Mouse (Mus musculus) heart, postnatal 0 days (tissue): ENCODE measurements around the gene Bicdl2. TPM values are rescaled to one million over a fixed set of nuclear protein-coding genes. Genes with fewer than 3 reads are reported as not detected.

Experiments used
- ATAC-seq: fragments of 200-750 bp; cut with Nextera tagmentation; 2 replicates; pipeline ENCODE4 v1.8.0; 2017; ENCODE audit warnings: low read depth, moderate number of reproducible peaks, moderate library complexity; ENCODE audit not compliant: insufficient read depth
- DNase-seq: peaks from one replicate; pipeline ENCODE4 v3.0.0-alpha.2; 2016; ENCODE audit warnings: low spot score
- H3K27ac ChIP-seq: fragments of 300-500 bp; sonication (generic); 2 replicates; pipeline ENCODE4 v1.5.1; 2014; ENCODE audit warnings: low read depth, mild to moderate bottlenecking
- H3K27me3 ChIP-seq: fragments of 300-500 bp; sonication (generic); 2 replicates; pipeline ENCODE4 v1.6.1; 2014; ENCODE audit warnings: low read length, mixed read lengths; ENCODE audit not compliant: control insufficient read depth, insufficient read depth
- H3K36me3 ChIP-seq: fragments of 300-500 bp; sonication (generic); replicated peaks from 2 replicates; pipeline ENCODE4 v1.6.1; 2014; ENCODE audit warnings: low read length, mixed read lengths; ENCODE audit not compliant: control insufficient read depth, insufficient read depth
- H3K4me1 ChIP-seq: fragments of 300-500 bp; sonication (generic); 2 replicates; pipeline ENCODE4 v1.6.1; 2014; ENCODE audit warnings: antibody characterized with exemption; ENCODE audit not compliant: control insufficient read depth, insufficient read depth
- H3K4me2 ChIP-seq: fragments of 300-500 bp; sonication (generic); 2 replicates; pipeline ENCODE4 v1.6.1; 2014; ENCODE audit warnings: low read depth, mild to moderate bottlenecking, low read length, moderate library complexity
- H3K4me3 ChIP-seq: fragments of 300-500 bp; sonication (generic); 2 replicates; pipeline ENCODE4 v1.5.1; 2014; ENCODE audit warnings: low read depth, low read length
- H3K9ac ChIP-seq: fragments of 300-500 bp; sonication (generic); replicated peaks from 2 replicates; pipeline ENCODE4 v1.6.1; 2014; ENCODE audit warnings: low read depth, low read length, mixed read lengths
- H3K9me3 ChIP-seq: fragments of 300-500 bp; sonication (generic); replicated peaks from 2 replicates; pipeline ENCODE4 v1.6.1; 2016; ENCODE audit warnings: low read length; ENCODE audit not compliant: control insufficient read depth
- CTCF ChIP-seq: IDR thresholded peaks from 2 replicates; pipeline ENCODE4 v1.5.1; 2016; ENCODE audit warnings: antibody characterized with exemption, control low read depth, low read depth
- EP300 ChIP-seq: IDR thresholded peaks from 2 replicates; pipeline ENCODE4 v1.6.1; 2016; ENCODE audit warnings: antibody characterized with exemption, low read depth
- WGBS: fragments of 180-500 bp; shearing (Covaris S2); extraction: QIAGEN DNeasy Blood & Tissue Kit; methylation state at CpG from one replicate; pipeline ENCODE4 v1.1.7; 2014; 5-methylcytosine and 5-hydroxymethylcytosine counted together
- polyA plus RNA-seq: library from polyadenylated mRNA; unstranded; fragments of >200 nt; fragmentation: Nextera tagmentation; extraction: Ambion mirVana; gene quantifications from 2 replicates; pipeline ENCODE4 v1.2.1, GENCODE M21; 2015
- total RNA-seq: library from RNA; depleted of rRNA; stranded (reverse); fragments of >200 nt; gene quantifications from 2 replicates; pipeline ENCODE4 v1.2.3, GENCODE M21; 2014; ENCODE audit warnings: low replicate concordance

Bicdl2 gene
- total and polyA plus RNA-seq, 2 experiments from 2014 or later = 0.10 TPM; not detected in 1

DNA sequence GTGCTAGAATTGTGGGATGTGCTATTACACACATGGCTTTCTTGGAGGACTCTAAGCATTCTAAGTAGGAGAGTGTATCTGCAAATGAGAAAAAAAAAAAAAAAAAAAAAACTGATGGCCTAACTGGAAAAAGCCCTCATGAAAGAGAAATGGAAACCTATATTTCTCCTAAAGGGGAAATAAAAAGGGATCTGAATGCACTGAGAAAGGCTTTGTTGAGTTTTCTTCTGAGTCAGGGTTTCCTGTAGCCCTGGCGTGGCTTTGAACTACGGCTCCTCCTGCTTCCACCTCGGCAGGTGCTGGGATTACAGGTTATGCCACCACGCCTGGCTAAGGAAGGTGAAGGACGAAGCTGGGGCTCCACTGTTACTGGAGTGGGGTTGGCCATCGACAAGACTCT lies 6.3 kb upstream of the Bicdl2 start:
- no peak for ATAC-seq
- no peaks in the 10 kb centered on the region for H3K4me1 ChIP-seq
- H3K9me3 ChIP-seq = no peaks in the 10 kb centered on the region
- no peaks in the 10 kb centered on the region for H3K36me3 ChIP-seq
- no peak overlapping the region for H3K9ac ChIP-seq
- DNase-seq = no peak
- no peaks in the 10 kb centered on the region for H3K27me3 ChIP-seq
- H3K27ac ChIP-seq = no peak overlapping the region
- 50% methylated on average over 6 of the region's 6 CpGs for WGBS
- no peak overlapping the region for H3K4me2 ChIP-seq
- no peak overlapping the region for H3K4me3 ChIP-seq
- TF ChIP-seq CTCF (no peak), EP300 (no peak)

DNA sequence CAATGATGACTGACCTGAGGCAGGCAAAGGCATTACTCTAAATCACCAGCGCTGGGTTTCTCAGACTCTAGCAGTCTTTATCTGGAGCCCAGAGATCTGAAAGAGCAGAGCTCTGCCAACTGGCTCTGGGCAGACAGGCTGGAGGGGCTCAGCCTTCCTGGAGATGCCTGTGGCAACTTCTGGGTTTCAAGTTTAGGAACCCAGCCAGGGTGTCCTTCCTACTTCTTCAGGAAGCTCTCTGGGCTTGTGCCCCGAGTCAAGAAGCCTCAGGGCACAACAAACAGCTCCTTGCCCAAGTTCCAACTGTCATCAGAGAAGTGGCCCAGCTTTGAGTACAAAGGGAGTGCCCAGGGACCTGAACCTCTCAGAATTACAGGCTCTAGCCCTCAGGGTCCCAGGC lies 5.9 kb upstream of the Bicdl2 start:
- WGBS = 60% methylated on average over 2 of the region's 2 CpGs
- Histone ChIP-seq H3K9ac (no peak overlapping the region), H3K9me3 (no peaks in the 10 kb centered on the region), H3K27ac (no peak overlapping the region), H3K4me1 (no peaks in the 10 kb centered on the region), H3K4me2 (no peak overlapping the region), H3K36me3 (no peaks in the 10 kb centered on the region), H3K4me3 (no peak overlapping the region), H3K27me3 (peaks cover 3% of the 10 kb centered on the region; the same call in 1 of the 2 replicates)
- DNase-seq (no peak), ATAC-seq (no peak)
- TF ChIP-seq CTCF = no peak
- no peak for TF ChIP-seq EP300

DNA sequence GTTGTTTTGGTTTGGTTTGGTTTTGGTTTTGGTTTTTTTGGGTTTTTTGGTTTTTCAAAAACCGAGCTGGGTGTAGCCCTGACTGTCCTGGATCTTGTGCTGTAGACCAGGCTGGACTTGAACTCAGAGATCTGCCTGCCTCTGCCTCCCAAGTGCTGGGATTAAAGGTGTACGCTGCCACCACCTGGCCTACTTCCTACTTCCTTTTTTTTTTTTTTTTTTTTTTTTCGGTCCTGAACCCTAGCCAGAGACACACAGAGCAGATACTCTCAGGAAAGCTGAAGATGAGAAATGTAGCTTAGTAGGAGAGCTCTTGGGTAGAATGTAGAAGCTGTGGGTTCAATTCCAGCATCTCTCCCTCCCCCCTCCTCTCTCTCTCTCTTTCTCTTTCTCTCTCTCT lies 1.9 kb upstream of the Bicdl2 start:
- H3K36me3 ChIP-seq = no peaks in the 10 kb centered on the region
- ATAC-seq = no peak

DNA sequence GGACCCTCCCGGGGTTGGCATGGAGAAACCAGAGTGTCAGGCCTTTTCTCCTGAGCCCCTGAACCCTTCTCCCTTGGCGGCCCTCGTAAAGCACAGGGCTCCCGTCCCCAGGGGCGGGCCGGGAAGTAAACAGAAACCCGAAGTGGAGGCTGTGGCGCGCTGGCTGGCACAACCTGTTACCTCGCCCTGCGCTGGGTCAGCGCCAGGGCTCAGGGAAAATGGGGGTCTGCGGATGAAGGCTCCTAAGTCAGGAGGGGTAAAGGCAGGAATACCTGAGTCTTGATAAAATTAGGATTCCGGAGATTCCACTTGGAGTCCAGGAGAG lies 532 bp downstream of the Bicdl2 start:
- 2% methylated on average over 14 of the region's 14 CpGs for WGBS
- Histone ChIP-seq H3K4me3 (peak overlapping the region; percentile 20), H3K27me3 (peaks cover 37% of the 10 kb centered on the region), H3K9me3 (no peaks in the 10 kb centered on the region), H3K9ac (no peak overlapping the region), H3K4me1 (no peaks in the 10 kb centered on the region), H3K4me2 (peak overlapping the region; percentile 30), H3K27ac (no peak overlapping the region), H3K36me3 (no peaks in the 10 kb centered on the region)
- TF ChIP-seq CTCF (no peak), EP300 (no peak)
- no peak for DNase-seq
- ATAC-seq = no peak

More for the DNA sequence above, 1.9 kb upstream of the Bicdl2 start:
- H3K4me3 ChIP-seq = no peak overlapping the region
- H3K4me1 ChIP-seq = no peaks in the 10 kb centered on the region
- DNase-seq = no peak
- H3K27me3 ChIP-seq = peaks cover 37% of the 10 kb centered on the region
- TF ChIP-seq EP300 = no peak
- no peak overlapping the region for H3K9ac ChIP-seq
- no peaks in the 10 kb centered on the region for H3K9me3 ChIP-seq
- 68% methylated on average over 2 of the region's 3 CpGs for WGBS
- no peak overlapping the region for H3K4me2 ChIP-seq
- H3K27ac ChIP-seq = no peak overlapping the region

DNA sequence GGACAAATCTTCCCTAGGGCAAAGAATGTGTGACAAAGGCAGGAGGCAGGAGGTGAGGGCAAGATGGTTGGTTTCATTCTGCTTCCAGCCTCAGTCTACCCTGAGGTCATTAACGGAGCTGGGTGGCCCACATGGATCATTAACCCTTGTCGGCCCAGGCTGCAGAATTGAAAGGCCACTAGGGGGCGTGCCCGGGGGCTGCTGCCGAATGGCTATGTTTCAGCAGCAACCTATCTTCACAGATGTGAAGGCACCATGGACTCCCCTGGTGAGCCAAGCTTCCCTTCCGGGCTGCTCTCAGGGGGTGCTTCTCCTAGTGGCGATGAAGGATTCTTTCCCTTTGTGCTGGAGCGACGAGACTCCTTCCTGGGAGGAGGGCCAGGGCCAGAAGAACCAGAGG lies 1.2 kb downstream of the Bicdl2 start:
- Histone ChIP-seq H3K4me1 (no peaks in the 10 kb centered on the region), H3K9ac (no peak overlapping the region), H3K4me3 (no peak overlapping the region), H3K36me3 (peaks cover 7% of the 10 kb centered on the region; the same call in 1 of the 2 replicates), H3K9me3 (no peaks in the 10 kb centered on the region), H3K27me3 (peaks cover 37% of the 10 kb centered on the region), H3K4me2 (no peak overlapping the region), H3K27ac (no peak overlapping the region)
- DNase-seq = no peak
- TF ChIP-seq EP300 (no peak), CTCF (peak; percentile 27; the same call in 1 of the 2 replicates)
- WGBS = 2% methylated on average over 9 of the region's 9 CpGs
- no peak for ATAC-seq

DNA sequence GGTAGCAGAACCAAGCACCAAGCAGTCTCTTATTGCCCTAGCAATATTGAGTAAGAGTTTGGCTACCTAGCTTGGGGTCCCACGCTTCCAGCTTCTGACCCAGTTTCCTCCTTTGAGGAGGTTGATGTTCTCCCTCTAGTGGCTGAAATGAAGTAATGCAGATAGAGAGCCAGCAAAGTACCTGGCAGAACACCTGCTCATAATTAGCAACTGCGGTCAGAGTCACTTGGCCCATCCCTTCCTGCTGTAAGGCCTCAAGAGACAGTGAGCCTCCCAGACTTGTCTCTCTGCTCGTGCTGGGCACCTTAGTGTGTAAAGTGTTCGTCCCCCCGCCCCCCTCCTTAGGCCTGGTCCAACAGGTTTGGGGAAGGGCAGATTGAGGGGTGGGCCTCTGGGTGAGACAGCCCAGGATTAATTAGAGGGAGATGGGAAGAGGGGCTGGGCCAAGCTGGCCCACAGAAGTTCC lies 4.3 kb downstream of the Bicdl2 start:
- peaks cover 36% of the 10 kb centered on the region for H3K36me3 ChIP-seq
- ATAC-seq (no peak), DNase-seq (peak; percentile 45)
- no peaks in the 10 kb centered on the region for H3K9me3 ChIP-seq
- H3K4me2 ChIP-seq = no peak overlapping the region
- WGBS = 25% methylated on average over 5 of the region's 5 CpGs
- no peak overlapping the region for H3K4me3 ChIP-seq
- no peaks in the 10 kb centered on the region for H3K4me1 ChIP-seq
- TF ChIP-seq EP300 (no peak), CTCF (peak; percentile 68)
- H3K27ac ChIP-seq = no peak overlapping the region
- peaks cover 33% of the 10 kb centered on the region for H3K27me3 ChIP-seq
- no peak overlapping the region for H3K9ac ChIP-seq
